20 mouse cellular contexts compared by ENCODE assay signal in genomic region chr11:43160188-43160942, GRCm38 (mm10). TPM values are rescaled to one million over a fixed set of nuclear protein-coding genes. Genes with fewer than 3 reads are reported as not detected.
"Had no signal": no experiment of that assay in that cellular context is flagged by ENCODE, and none has a peak within 500 bp of the region (broad histone marks: within the 10 kb centered on the region; RNA-seq: fewer than 3 reads in every experiment).

No protein-coding gene starts in this region.

- H3K27me3 ChIP-seq: kidney, embryonic 15.5 days; midbrain, embryonic 15.5 days; stomach, embryonic 15.5 days had no signal

- H3K4me3 ChIP-seq: kidney, embryonic 15.5 days; layer of hippocampus, adult 2 months; limb, embryonic 13.5 days; midbrain, embryonic 15.5 days; stomach, embryonic 15.5 days had no signal

- DNase-seq: kidney, adult 11 months; kidney, postnatal 36 days; left cerebral cortex, postnatal 4 days; lung, embryonic 14.5 days; lung, postnatal 10 days; lung, postnatal 4 days; retina, postnatal 1 day; right cerebral cortex, postnatal 4 days; thymus, adult 2 months; thymus, postnatal 25 days had no signal

- H3K36me3 ChIP-seq: kidney, embryonic 15.5 days; limb, embryonic 13.5 days; midbrain, embryonic 15.5 days; stomach, embryonic 15.5 days had no signal

- ATAC-seq: hindbrain, postnatal 0 days; midbrain, embryonic 15.5 days had no signal

- H3K27ac ChIP-seq: hindbrain, postnatal 0 days; kidney, embryonic 15.5 days; layer of hippocampus, adult 2 months; limb, embryonic 13.5 days; midbrain, embryonic 15.5 days; stomach, embryonic 15.5 days had no signal

- H3K4me2 ChIP-seq: kidney, embryonic 15.5 days; limb, embryonic 13.5 days; liver, embryonic 11.5 days; lung, embryonic 14.5 days; midbrain, embryonic 11.5 days; midbrain, embryonic 15.5 days; stomach, embryonic 15.5 days had no signal

- H3K9ac ChIP-seq: kidney, embryonic 15.5 days; limb, embryonic 13.5 days; lung, embryonic 14.5 days; midbrain, embryonic 15.5 days; stomach, embryonic 15.5 days had no signal

- H3K9me3 ChIP-seq: kidney, embryonic 15.5 days; limb, embryonic 13.5 days; midbrain, embryonic 15.5 days; stomach, embryonic 15.5 days had no signal

- H3K4me1 ChIP-seq: limb, embryonic 13.5 days; midbrain, embryonic 15.5 days; stomach, embryonic 15.5 days had no signal

RNA-seq across cellular contexts. Expression of gene Atp10b, which starts 10.7 kb away (rescaled TPM):
- total RNA-seq: megakaryocyte, adult 5-6 weeks had no signal
- polyA plus RNA-seq: liver, embryonic 11.5 days; spleen, adult 2 months had no signal
